8 mouse cellular contexts compared by ENCODE assay signal in genomic region chr5:35388491-35389111, GRCm38 (mm10). TPM values are rescaled to one million over a fixed set of nuclear protein-coding genes. Genes with fewer than 3 reads are reported as not detected.
DNase-seq lines count a peak whose midpoint lies in the region; ATAC-seq and TF ChIP-seq lines count a peak whose summit lies in the region.

Gene Hmx1 (plus strand): TSS chr5:35389108.

- peaks cover 11% of the 10 kb centered on the region for H3K4me1 ChIP-seq in heart, embryonic 11.5 days (ENCODE audit: control insufficient read depth, insufficient read depth, low read length)
- peaks cover 15% of the 10 kb centered on the region; the same call in 1 of the 2 replicates for H3K4me1 ChIP-seq in hindbrain, embryonic 14.5 days (replicated peaks; ENCODE audit: control insufficient read depth, insufficient read depth, low read length)
- H3K4me1 ChIP-seq in midbrain, embryonic 15.5 days = peaks cover 24% of the 10 kb centered on the region

- no peak for DNase-seq in heart, adult 18-20 months
- peak; percentile 81 for DNase-seq in brain, embryonic 14.5 days (ENCODE audit: low read depth)
- no peak for DNase-seq in hindbrain, embryonic 14.5 days (ENCODE audit: low spot score)
- no peak for DNase-seq in left cerebral cortex, adult 18-20 months (ENCODE audit: low spot score in 2 of 2)
- DNase-seq in cerebellum, adult 8-10 months = no peak
- DNase-seq in frontal cortex, postnatal 36 days (ENCODE audit: low spot score in 2 of 2) = no peak

- H3K9me3 ChIP-seq in heart, embryonic 11.5 days (replicated peaks; ENCODE audit: control insufficient read depth, low read length) = no peaks in the 10 kb centered on the region; the same call in 1 of the 2 replicates
- no peaks in the 10 kb centered on the region; the same call in 1 of the 2 replicates for H3K9me3 ChIP-seq in hindbrain, embryonic 14.5 days (ENCODE audit: control insufficient read depth, low read length)
- no peaks in the 10 kb centered on the region for H3K9me3 ChIP-seq in midbrain, embryonic 15.5 days

- no peaks in the 10 kb centered on the region for H3K36me3 ChIP-seq in heart, embryonic 11.5 days (ENCODE audit: control insufficient read depth, insufficient read depth, low read length)
- H3K36me3 ChIP-seq in hindbrain, embryonic 14.5 days (replicated peaks; ENCODE audit: control insufficient read depth, insufficient read depth) = no peaks in the 10 kb centered on the region
- H3K36me3 ChIP-seq in midbrain, embryonic 15.5 days (replicated peaks) = no peaks in the 10 kb centered on the region

- peak within 1 kb of the TSS; percentile 53 for H3K4me3 ChIP-seq in heart, embryonic 11.5 days (ENCODE audit: low read depth, low read length)
- H3K4me3 ChIP-seq in hindbrain, embryonic 14.5 days (replicated peaks; ENCODE audit: low read length) = peak within 1 kb of the TSS; percentile 34
- H3K4me3 ChIP-seq in midbrain, embryonic 15.5 days = peak within 1 kb of the TSS; percentile 38

- H3K4me2 ChIP-seq in heart, embryonic 11.5 days = peak within 1 kb of the TSS; percentile 70
- H3K4me2 ChIP-seq in hindbrain, embryonic 14.5 days (replicated peaks) = peak within 1 kb of the TSS; percentile 49
- peak within 1 kb of the TSS; percentile 48 for H3K4me2 ChIP-seq in midbrain, embryonic 15.5 days

- under 1% methylated on average over 58 of the region's 71 CpGs for WGBS in heart, embryonic 11.5 days (ENCODE audit: insufficient replicate concordance)
- WGBS in hindbrain, embryonic 14.5 days = 2% methylated on average over 48 of the region's 71 CpGs
- WGBS in midbrain, embryonic 15.5 days = under 1% methylated on average over 60 of the region's 71 CpGs

- no peak within 1 kb of the TSS for H3K27ac ChIP-seq in heart, embryonic 11.5 days (ENCODE audit: low read depth, low read length)
- no peak within 1 kb of the TSS for H3K27ac ChIP-seq in hindbrain, embryonic 14.5 days
- H3K27ac ChIP-seq in midbrain, embryonic 15.5 days = no peak within 1 kb of the TSS

- peaks cover 100% of the 10 kb centered on the region for H3K27me3 ChIP-seq in heart, embryonic 11.5 days (ENCODE audit: control insufficient read depth, insufficient read depth, low read length)
- H3K27me3 ChIP-seq in hindbrain, embryonic 14.5 days (ENCODE audit: control insufficient read depth, insufficient read depth, low read length) = peaks cover 100% of the 10 kb centered on the region
- H3K27me3 ChIP-seq in midbrain, embryonic 15.5 days (replicated peaks) = peaks cover 100% of the 10 kb centered on the region

- 0 out of 2 replicates have a peak, but pooled peaks have one; percentile 69 for ATAC-seq in heart, embryonic 11.5 days (replicated peaks; ENCODE audit: insufficient number of reproducible peaks, low FRiP score, low TSS enrichment)
- ATAC-seq in hindbrain, embryonic 14.5 days (ENCODE audit: low FRiP score) = peak; percentile 81
- peak; percentile 82 for ATAC-seq in midbrain, embryonic 15.5 days (replicated peaks)

- TF ChIP-seq POLR2A in brain, embryonic 14.5 days (IDR thresholded peaks at IDR 0.05; ENCODE audit: borderline replicate concordance, extremely low read depth, insufficient read depth, insufficient read length, poor library complexity, severe bottlenecking) = no peak

- no peak for TF ChIP-seq CTCF in brain, embryonic 14.5 days (IDR thresholded peaks at IDR 0.05; ENCODE audit: borderline replicate concordance, extremely low read depth, insufficient read depth, insufficient read length)

- no peak within 1 kb of the TSS for H3K9ac ChIP-seq in heart, embryonic 11.5 days (ENCODE audit: low read depth, low read length)
- no peak within 1 kb of the TSS for H3K9ac ChIP-seq in hindbrain, embryonic 14.5 days
- H3K9ac ChIP-seq in midbrain, embryonic 15.5 days = no peak within 1 kb of the TSS

RNA-seq across cellular contexts. Expression of gene Hmx1, which starts in this region (rescaled TPM):
- not detected in 2 replicates for polyA plus RNA-seq in heart, embryonic 11.5 days (2014; fragmentation: Nextera tagmentation; extraction: Ambion mirVana)
- total RNA-seq in heart, adult 18-20 months (2021) = not detected
- 0.45 and 1.0 TPM in 2 replicates for polyA plus RNA-seq in brain, embryonic 14.5 days (2012; rRNA removed)
- 0.26 TPM in 1 of 2 replicates, not detected in the other for polyA plus RNA-seq in hindbrain, embryonic 14.5 days (2014; fragmentation: Nextera tagmentation; extraction: Ambion mirVana)
- polyA plus RNA-seq in midbrain, embryonic 15.5 days (2015; fragmentation: Nextera tagmentation; extraction: Ambion mirVana) = not detected in 2 replicates
- not detected for total RNA-seq in left cerebral cortex, adult 18-20 months (2021)

Comparison
In these comparisons a context has a peak if more than half of its experiments do, and no peak if none do; other contexts are left out.
1. Peak in ATAC-seq, H3K4me3 ChIP-seq and H3K4me2 ChIP-seq in heart, embryonic 11.5 days; RNA of the gene not detected or under 1 TPM.
2. Peak in ATAC-seq, H3K4me3 ChIP-seq and H3K4me2 ChIP-seq in hindbrain, embryonic 14.5 days; RNA of the gene not detected or under 1 TPM.
3. Peak in ATAC-seq, H3K4me3 ChIP-seq and H3K4me2 ChIP-seq in midbrain, embryonic 15.5 days; RNA of the gene not detected or under 1 TPM.